Mouse (Mus musculus) megakaryocyte, embryonic 14.5 days (primary cell): ENCODE measurements at regions not wholly inside any gene's neighbourhood (a gene's known extent, or its start where the extent isn't known, plus 50 kb on each side); places are given as distances from the start of the nearest gene placed in this dataset.

ENCODE experiments used
- FLI1 ChIP-seq: IDR thresholded peaks from 2 replicates; pipeline ENCODE4 v1.6.1; 2012; ENCODE audit warnings: low read length, inconsistent platforms, mixed read lengths
- GATA1 ChIP-seq: IDR thresholded peaks from 3 replicates; pipeline ENCODE4 v1.6.1; 2012; ENCODE audit warnings: mixed read lengths, low read length, inconsistent platforms, borderline replicate concordance

GRCm38 (mm10) chr14:25083847-25084246 lies 375.1 kb upstream of the Zmiz1 start:
- TF ChIP-seq FLI1, result no peak
- TF ChIP-seq GATA1, result no peak
